Mouse (Mus musculus) midbrain, embryonic 15.5 days (tissue): ENCODE results near the gene Olfr215. TPM values are rescaled to one million over a fixed set of nuclear protein-coding genes. Genes with fewer than 3 reads are reported as not detected.
"Not testable (repeated sequence)": the region's sequence is repeated elsewhere in the genome, so short reads cannot be mapped to it uniquely, and the experiment has no call there.

Experiments
- ATAC-seq: fragments of 200-750 bp; cut with Nextera tagmentation; replicated peaks from 2 replicates; pipeline ENCODE4 v1.8.0; 2017; ENCODE audit warnings: moderate TSS enrichment
- H3K27ac ChIP-seq: fragments of 300-500 bp; sonication (generic); 2 replicates; pipeline ENCODE4 v1.5.1; 2015; ENCODE audit warnings: mild to moderate bottlenecking, inconsistent platforms
- H3K27me3 ChIP-seq: fragments of 300-500 bp; sonication (generic); replicated peaks from 2 replicates; pipeline ENCODE4 v1.6.1; 2015; ENCODE audit warnings: inconsistent platforms
- H3K36me3 ChIP-seq: fragments of 300-500 bp; sonication (generic); replicated peaks from 2 replicates; pipeline ENCODE4 v1.6.1; 2015; ENCODE audit warnings: inconsistent platforms
- H3K4me1 ChIP-seq: fragments of 300-500 bp; sonication (generic); 2 replicates; pipeline ENCODE4 v1.6.1; 2015; ENCODE audit warnings: inconsistent platforms
- H3K4me2 ChIP-seq: fragments of 300-500 bp; sonication (generic); 2 replicates; pipeline ENCODE4 v1.6.1; 2015; ENCODE audit warnings: inconsistent platforms, mild to moderate bottlenecking, moderate library complexity
- H3K4me3 ChIP-seq: fragments of 300-500 bp; sonication (generic); 2 replicates; pipeline ENCODE4 v1.5.1; 2015; ENCODE audit warnings: mild to moderate bottlenecking, inconsistent platforms
- H3K9ac ChIP-seq: fragments of 300-500 bp; sonication (generic); 2 replicates; pipeline ENCODE4 v1.6.1; 2015; ENCODE audit warnings: mild to moderate bottlenecking, inconsistent platforms
- H3K9me3 ChIP-seq: fragments of 300-500 bp; sonication (generic); 2 replicates; pipeline ENCODE4 v1.6.1; 2016; ENCODE audit warnings: inconsistent platforms
- WGBS: fragments of 180-500 bp; shearing (Covaris S2); methylation state at CpG from one replicate; pipeline ENCODE4 v1.1.7; 2015; ENCODE audit warnings: mixed read lengths; 5-methylcytosine and 5-hydroxymethylcytosine counted together
- polyA plus RNA-seq: library from polyadenylated mRNA; unstranded; fragments of >200 nt; fragmentation: Nextera tagmentation; extraction: Ambion mirVana; gene quantifications from 2 replicates; pipeline ENCODE4 v1.2.1, GENCODE M21; 2015

Gene Olfr215
- not detected in 2 replicates for polyA plus RNA-seq

- Histone ChIP-seq H3K27me3 (no peaks in the 10 kb centered on the region), H3K9me3 (no peaks in the 10 kb centered on the region), H3K27ac (no peak within 1 kb of the TSS), H3K9ac (no peak within 1 kb of the TSS), H3K36me3 (no peaks in the 10 kb centered on the region), H3K4me1 (no peaks in the 10 kb centered on the region), H3K4me3 (no peak within 1 kb of the TSS), H3K4me2 (no peak within 1 kb of the TSS)
- ATAC-seq, result no peak
- 50% methylated on average over 4 of the region's 4 CpGs for WGBS
Observed at GRCm38 (mm10) chr6:116584095-116584494, at the start of gene Olfr215. Gene Olfr215 (minus strand): TSS chr6:116584195.

- Histone ChIP-seq H3K4me3 (no peak overlapping the region), H3K9me3 (no peaks in the 10 kb centered on the region), H3K27ac (no peak overlapping the region), H3K36me3 (no peaks in the 10 kb centered on the region), H3K27me3 (no peaks in the 10 kb centered on the region), H3K9ac (no peak overlapping the region), H3K4me1 (peaks cover 15% of the 10 kb centered on the region), H3K4me2 (no peak overlapping the region)
- 43% methylated on average over 1 of the region's 1 CpGs for whole genome bisulfite sequencing
- no peak for ATAC-seq
Observed at GRCm38 (mm10) chr6:116632129-116632528, 48.1 kb upstream of the Olfr215 start.

- peaks cover 20% of the 10 kb centered on the region for H3K4me1 ChIP-seq
- no peak overlapping the region for H3K4me3 ChIP-seq
- H3K9me3 ChIP-seq, result no peaks in the 10 kb centered on the region
- 90% methylated on average over 10 of the region's 10 CpGs for WGBS
- peak overlapping the region; percentile 97; the same call in 1 of the 2 replicates for H3K27ac ChIP-seq
- no peak overlapping the region for H3K9ac ChIP-seq
- H3K36me3 ChIP-seq, result peaks cover 5% of the 10 kb centered on the region; the same call in 1 of the 2 replicates
- ATAC-seq, result no peak
- no peak overlapping the region for H3K4me2 ChIP-seq
- H3K27me3 ChIP-seq, result no peaks in the 10 kb centered on the region
Observed at GRCm38 (mm10) chr6:116629766-116630165, 45.8 kb upstream of the Olfr215 start.

- Histone ChIP-seq H3K36me3 (peaks cover 8% of the 10 kb centered on the region), H3K27ac (peak within 1 kb of the TSS; percentile 97), H3K9ac (peak within 1 kb of the TSS; percentile 97), H3K4me2 (peak within 1 kb of the TSS; percentile 67), H3K9me3 (no peaks in the 10 kb centered on the region), H3K4me1 (peaks cover 20% of the 10 kb centered on the region), H3K27me3 (no peaks in the 10 kb centered on the region), H3K4me3 (peak within 1 kb of the TSS; percentile 89)
- WGBS, result under 1% methylated on average over 56 of the region's 56 CpGs
- ATAC-seq, result peak; percentile 98
Observed at GRCm38 (mm10) chr6:116628539-116629171, 44.7 kb upstream of the Olfr215 start, which contains the start of gene Zfp422. Gene Zfp422 (minus strand): TSS chr6:116628999.

- WGBS, result 11% methylated on average over 9 of the region's 9 CpGs
- ATAC-seq, result 0 out of 2 replicates have a peak, but pooled peaks have one; percentile 27
- H3K9ac ChIP-seq, result peak overlapping the region; percentile 97
Observed at GRCm38 (mm10) chr6:116628095-116628494, 44.1 kb upstream of the Olfr215 start.

GRCm38 (mm10) chr6:116626417-116626816 is 42.4 kb upstream of the Olfr215 start:
- H3K4me3 ChIP-seq, H3K27ac ChIP-seq, H3K9ac ChIP-seq, ATAC-seq, H3K36me3 ChIP-seq, H3K4me2 ChIP-seq, H3K9me3 ChIP-seq, H3K27me3 ChIP-seq: not testable (repeated sequence)
- H3K4me1 ChIP-seq, result peaks cover 20% of the 10 kb centered on the region
- 97% methylated on average over 9 of the region's 9 CpGs for WGBS

More at GRCm38 (mm10) chr6:116628095-116628494, 44.1 kb upstream of the Olfr215 start:
- Histone ChIP-seq H3K4me3 (peak overlapping the region; percentile 89), H3K9me3 (no peaks in the 10 kb centered on the region), H3K4me2 (peak overlapping the region; percentile 67), H3K27me3 (no peaks in the 10 kb centered on the region), H3K4me1 (peaks cover 20% of the 10 kb centered on the region), H3K36me3 (peaks cover 8% of the 10 kb centered on the region), H3K27ac (peak overlapping the region; percentile 97)

GRCm38 (mm10) chr6:116621318-116622023 is 37.5 kb upstream of the Olfr215 start:
- WGBS, result 69% methylated on average over 8 of the region's 8 CpGs

GRCm38 (mm10) chr6:116618073-116618472 is 34.1 kb upstream of the Olfr215 start:
- Histone ChIP-seq H3K27me3 (no peaks in the 10 kb centered on the region), H3K27ac (no peak overlapping the region), H3K4me1 (no peaks in the 10 kb centered on the region), H3K9me3 (no peaks in the 10 kb centered on the region), H3K4me3 (no peak overlapping the region), H3K9ac (no peak overlapping the region), H3K36me3 (no peaks in the 10 kb centered on the region), H3K4me2 (no peak overlapping the region)
- no peak for ATAC-seq

More at GRCm38 (mm10) chr6:116621318-116622023, 37.5 kb upstream of the Olfr215 start:
- peaks cover 7% of the 10 kb centered on the region for H3K36me3 ChIP-seq
- no peaks in the 10 kb centered on the region for H3K4me1 ChIP-seq
- H3K27me3 ChIP-seq, result no peaks in the 10 kb centered on the region
- no peak overlapping the region for H3K4me3 ChIP-seq
- no peak overlapping the region for H3K9ac ChIP-seq
- no peak for ATAC-seq
- H3K4me2 ChIP-seq, result no peak overlapping the region
- H3K27ac ChIP-seq, result no peak overlapping the region
- no peaks in the 10 kb centered on the region for H3K9me3 ChIP-seq

GRCm38 (mm10) chr6:116615719-116616118 is 31.7 kb upstream of the Olfr215 start:
- 90% methylated on average over 2 of the region's 2 CpGs for WGBS
- ATAC-seq, result no peak
- no peaks in the 10 kb centered on the region for H3K36me3 ChIP-seq
- no peaks in the 10 kb centered on the region for H3K4me1 ChIP-seq
- no peak overlapping the region for H3K9ac ChIP-seq
- no peak overlapping the region for H3K27ac ChIP-seq
- no peak overlapping the region for H3K4me2 ChIP-seq
- no peaks in the 10 kb centered on the region for H3K27me3 ChIP-seq
- H3K4me3 ChIP-seq, result no peak overlapping the region
- no peaks in the 10 kb centered on the region for H3K9me3 ChIP-seq

- ATAC-seq, result no peak
- no peak overlapping the region for H3K27ac ChIP-seq
- WGBS, result 36% methylated on average over 4 of the region's 4 CpGs
Observed at GRCm38 (mm10) chr6:116607230-116607629, 23.2 kb upstream of the Olfr215 start.

GRCm38 (mm10) chr6:116600969-116601368 is 17.0 kb upstream of the Olfr215 start:
- H3K27ac ChIP-seq, H3K9ac ChIP-seq, H3K4me2 ChIP-seq, H3K27me3 ChIP-seq, H3K36me3 ChIP-seq, H3K4me3 ChIP-seq, H3K4me1 ChIP-seq, H3K9me3 ChIP-seq, ATAC-seq: not testable (repeated sequence)

More at GRCm38 (mm10) chr6:116607230-116607629, 23.2 kb upstream of the Olfr215 start:
- Histone ChIP-seq H3K9ac (no peak overlapping the region), H3K9me3 (no peaks in the 10 kb centered on the region), H3K4me3 (no peak overlapping the region), H3K4me1 (no peaks in the 10 kb centered on the region), H3K4me2 (no peak overlapping the region), H3K36me3 (no peaks in the 10 kb centered on the region), H3K27me3 (no peaks in the 10 kb centered on the region)

- Histone ChIP-seq H3K27ac (no peak overlapping the region), H3K9ac (no peak overlapping the region), H3K4me3 (no peak overlapping the region), H3K9me3 (no peaks in the 10 kb centered on the region), H3K4me1 (no peaks in the 10 kb centered on the region), H3K4me2 (no peak overlapping the region), H3K36me3 (no peaks in the 10 kb centered on the region), H3K27me3 (no peaks in the 10 kb centered on the region)
- WGBS, result 31% methylated on average over 3 of the region's 3 CpGs
- ATAC-seq, result no peak
Observed at GRCm38 (mm10) chr6:116569834-116570233, 14.2 kb downstream of the Olfr215 start.
